Mouse (Mus musculus) kidney, adult 2 months (tissue): ENCODE measurements around the gene Magi1.

Experiments
- CTCF ChIP-seq: fragments of 200-500 bp; conservative IDR thresholded peaks from 2 replicates; pipeline ENCODE4 v1.5.1; 2011; ENCODE audit warnings: low read depth, mild to moderate bottlenecking, control low read depth, low read length, moderate library complexity, mixed read lengths; ENCODE audit not compliant: insufficient read depth, insufficient read length
- POLR2A ChIP-seq: fragments of 200-500 bp; IDR thresholded peaks from one replicate; pipeline ENCODE4 v1.6.1; 2011; ENCODE audit warnings: low read depth, low read length, control low read depth

GRCm38 (mm10) chr6:94214895-94215538 is 68.7 kb downstream of the Magi1 start:
- TF ChIP-seq POLR2A (no peak), CTCF (no peak)
